Comparison of ENCODE assay signal across 11 mouse cellular contexts in the genomic region with DNA sequence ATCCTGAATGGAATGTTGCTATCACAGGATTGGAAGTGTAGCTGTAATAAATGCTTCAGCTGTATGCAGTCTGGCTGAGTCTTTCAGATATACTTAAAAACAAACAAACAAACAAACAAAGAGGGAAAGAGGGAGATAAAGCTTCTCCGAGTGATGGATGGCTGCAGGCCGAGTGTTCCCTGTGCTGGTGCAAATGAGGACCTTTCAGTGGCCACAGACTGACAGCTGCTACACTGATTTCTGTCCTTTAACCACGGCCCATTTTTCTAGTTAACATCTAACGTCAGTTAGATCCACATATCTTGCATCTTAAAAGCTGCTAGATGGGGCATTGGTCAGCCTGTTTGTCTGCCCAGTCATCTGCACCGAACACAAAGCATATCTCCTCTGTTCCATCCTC. TPM values are rescaled to one million over a fixed set of nuclear protein-coding genes. Genes with fewer than 3 reads are reported as not detected.
DNase-seq lines count a peak whose midpoint lies in the region; ATAC-seq and TF ChIP-seq lines count a peak whose summit lies in the region.
"Had no signal": no experiment of that assay in that cellular context is flagged by ENCODE, and none has a peak within 500 bp of the region (broad histone marks: within the 10 kb centered on the region; RNA-seq: fewer than 3 reads in every experiment).

No protein-coding gene starts in this region.

- peak overlapping the region; percentile 75 for H3K27ac ChIP-seq in heart, embryonic 10.5 days
- 0 out of 2 replicates have a peak overlapping the region, but pooled peaks have one; percentile 6 for H3K27ac ChIP-seq in embryonic facial prominence, embryonic 12.5 days
- H3K27ac ChIP-seq in forebrain, postnatal 0 days (ENCODE audit: low read depth, low read length), result peak overlapping the region; percentile 59; the same call in 1 of the 2 replicates
- peak overlapping the region; percentile 87 for H3K27ac ChIP-seq in midbrain, embryonic 13.5 days

- TF ChIP-seq CTCF in forebrain, postnatal 0 days (IDR thresholded peaks at IDR 0.05; ENCODE audit: low read depth), result no peak

- intact Hi-C loops in heart, postnatal 14 days (cut with DNase I), result no loop called here

- H3K36me3 ChIP-seq in heart, embryonic 10.5 days, result peaks cover 30% of the 10 kb centered on the region
- H3K36me3 ChIP-seq in embryonic facial prominence, embryonic 12.5 days, result peaks cover 26% of the 10 kb centered on the region
- H3K36me3 ChIP-seq in forebrain, postnatal 0 days (ENCODE audit: insufficient read depth), result peaks cover 10% of the 10 kb centered on the region; the same call in 1 of the 2 replicates
- H3K36me3 ChIP-seq in midbrain, embryonic 13.5 days, result peaks cover 29% of the 10 kb centered on the region

- no peak for DNase-seq in heart, embryonic 10.5 days (ENCODE audit: low spot score)
- DNase-seq in heart, postnatal 14 days, result no peak
- no peak for DNase-seq in forebrain, postnatal 0 days
- DNase-seq in testis, postnatal 14 days (ENCODE audit: low spot score), result no peak
- DNase-seq in left cerebral cortex, adult 9 months (ENCODE audit: low spot score in 2 of 2), result no peak
- no peak for DNase-seq in thymus, postnatal 14 days
- DNase-seq: kidney, postnatal 25 days; left cerebral cortex, postnatal 4 days; lung, adult 18-20 months had no signal

- H3K9ac ChIP-seq in embryonic facial prominence, embryonic 12.5 days, result no peak overlapping the region
- H3K9ac ChIP-seq in forebrain, postnatal 0 days, result peak overlapping the region; percentile 39; the same call in 1 of the 2 replicates
- H3K9ac ChIP-seq in midbrain, embryonic 13.5 days (replicated peaks), result peak overlapping the region; percentile 59

- no peak overlapping the region for H3K4me2 ChIP-seq in embryonic facial prominence, embryonic 12.5 days (replicated peaks)
- peak overlapping the region; percentile 32 for H3K4me2 ChIP-seq in forebrain, postnatal 0 days (ENCODE audit: low read depth)
- peak overlapping the region; percentile 43 for H3K4me2 ChIP-seq in midbrain, embryonic 13.5 days (replicated peaks)

- H3K27me3 ChIP-seq in heart, embryonic 10.5 days (ENCODE audit: insufficient read depth, poor library complexity, severe bottlenecking), result no peaks in the 10 kb centered on the region
- H3K27me3 ChIP-seq in embryonic facial prominence, embryonic 12.5 days, result no peaks in the 10 kb centered on the region
- no peaks in the 10 kb centered on the region for H3K27me3 ChIP-seq in forebrain, postnatal 0 days (ENCODE audit: insufficient read depth, low read length)
- H3K27me3 ChIP-seq in midbrain, embryonic 13.5 days, result no peaks in the 10 kb centered on the region

- H3K9me3 ChIP-seq in heart, embryonic 10.5 days, result no peaks in the 10 kb centered on the region
- H3K9me3 ChIP-seq in embryonic facial prominence, embryonic 12.5 days, result no peaks in the 10 kb centered on the region
- H3K9me3 ChIP-seq in forebrain, postnatal 0 days (ENCODE audit: low read length), result no peaks in the 10 kb centered on the region
- no peaks in the 10 kb centered on the region for H3K9me3 ChIP-seq in midbrain, embryonic 13.5 days

- 37% methylated on average over 5 of the region's 5 CpGs for WGBS in heart, embryonic 10.5 days
- 74% methylated on average over 5 of the region's 5 CpGs for WGBS in embryonic facial prominence, embryonic 12.5 days
- WGBS in forebrain, postnatal 0 days, result 22% methylated on average over 5 of the region's 5 CpGs
- 53% methylated on average over 5 of the region's 5 CpGs for WGBS in midbrain, embryonic 13.5 days

- no peak for ATAC-seq in embryonic facial prominence, embryonic 12.5 days (ENCODE audit: insufficient number of reproducible peaks, insufficient read depth, low FRiP score, low TSS enrichment)
- ATAC-seq in forebrain, postnatal 0 days, result no peak
- ATAC-seq in midbrain, embryonic 13.5 days, result no peak

- H3K4me3 ChIP-seq in heart, embryonic 10.5 days, result no peak overlapping the region
- no peak overlapping the region for H3K4me3 ChIP-seq in embryonic facial prominence, embryonic 12.5 days
- H3K4me3 ChIP-seq in forebrain, postnatal 0 days (ENCODE audit: low read depth, low read length), result no peak overlapping the region
- H3K4me3 ChIP-seq in midbrain, embryonic 13.5 days (replicated peaks), result no peak overlapping the region; the same call in 1 of the 2 replicates

- peaks cover 36% of the 10 kb centered on the region for H3K4me1 ChIP-seq in heart, embryonic 10.5 days
- H3K4me1 ChIP-seq in embryonic facial prominence, embryonic 12.5 days, result peaks cover 21% of the 10 kb centered on the region
- peaks cover 7% of the 10 kb centered on the region; the same call in 1 of the 2 replicates for H3K4me1 ChIP-seq in forebrain, postnatal 0 days (ENCODE audit: insufficient read depth)
- peaks cover 37% of the 10 kb centered on the region for H3K4me1 ChIP-seq in midbrain, embryonic 13.5 days (replicated peaks)

RNA-seq across cellular contexts. Expression of a gene that starts 30.2 kb away (rescaled TPM):
- polyA plus RNA-seq in heart, embryonic 10.5 days (2016; fragmentation: Nextera tagmentation; extraction: Ambion mirVana), result 37.7 and 42.4 TPM in 2 replicates
- total RNA-seq in heart, postnatal 14 days (2021), result 100 to 1,000 TPM in 1 of 2 experiments, 10 to 100 TPM in 1; 92.6 to 107 TPM
- 54.8 and 55.1 TPM in 2 replicates for polyA plus RNA-seq in embryonic facial prominence, embryonic 12.5 days (2016; fragmentation: Nextera tagmentation; extraction: Ambion mirVana)
- total RNA-seq in forebrain, postnatal 0 days (2014; rRNA removed), result 35.0 and 54.8 TPM in 2 replicates
- polyA plus RNA-seq in forebrain, postnatal 0 days (2015; fragmentation: Nextera tagmentation; extraction: Ambion mirVana), result 12.6 and 23.5 TPM in 2 replicates
- polyA plus RNA-seq in midbrain, embryonic 13.5 days (2015; fragmentation: Nextera tagmentation; extraction: Ambion mirVana), result 48.5 and 49.9 TPM in 2 replicates

Comparison
In these comparisons a context has a peak if more than half of its experiments do, and no peak if none do; other contexts are left out.
1. H3K27ac ChIP-seq: peak in every context shown above with its lines; median percentile 87 in midbrain, embryonic 13.5 days; 75 in heart, embryonic 10.5 days; 59 in forebrain, postnatal 0 days; 6 in embryonic facial prominence, embryonic 12.5 days.